Mouse (Mus musculus) spleen, adult 12 weeks (tissue): ENCODE measurements around the gene Olfr814.
"Not testable (repeated sequence)": the region's sequence is repeated elsewhere in the genome, so short reads cannot be mapped to it uniquely, and the experiment has no call there.

ENCODE experiments used
- DNase-seq: peaks from one replicate; pipeline ENCODE4 v3.0.0; 2022; ENCODE audit warnings: low spot score

Gene Olfr814

GRCm38 (mm10) chr10:129879751-129880150, at the start of gene Olfr814:
TSS of gene Olfr814 (minus strand) at chr10:129879851.
- not testable (repeated sequence) for DNase-seq

- no peak for DNase-seq
Observed at GRCm38 (mm10) chr10:129915497-129915896, 35.8 kb upstream of the Olfr814 start, which contains the start of gene Olfr816. TSS of gene Olfr816 (minus strand) at chr10:129915597.

- DNase-seq = not testable (repeated sequence)
Observed at GRCm38 (mm10) chr10:129905767-129906166, 26.1 kb upstream of the Olfr814 start, which contains the start of gene Olfr815. TSS of gene Olfr815 (minus strand) at chr10:129905867.

GRCm38 (mm10) chr10:129885934-129886333, 6.3 kb upstream of the Olfr814 start:
- DNase-seq = no peak

- DNase-seq = not testable (repeated sequence)
Observed at GRCm38 (mm10) chr10:129885496-129885895, 5.8 kb upstream of the Olfr814 start.

GRCm38 (mm10) chr10:129855067-129855466, 24.6 kb downstream of the Olfr814 start, which contains the start of gene Olfr813:
TSS of gene Olfr813 (plus strand) at chr10:129855367.
- no peak for DNase-seq

GRCm38 (mm10) chr10:129847343-129847742, 32.3 kb downstream of the Olfr814 start:
- no peak for DNase-seq

GRCm38 (mm10) chr10:129845994-129846393, 33.7 kb downstream of the Olfr814 start, which contains the start of gene Olfr812:
TSS of gene Olfr812 (minus strand) at chr10:129846094.
- no peak for DNase-seq
